Mouse (Mus musculus) bone marrow macrophage, adult 2 months (primary cell): ENCODE measurements around the gene Scgb1a1.

ENCODE experiments used
- CTCF ChIP-seq: IDR thresholded peaks from 2 replicates; pipeline ENCODE4 v1.5.1; 2012; ENCODE audit warnings: low read depth, mild to moderate bottlenecking, low read length, moderate library complexity
- POLR2A ChIP-seq: IDR thresholded peaks from 2 replicates; pipeline ENCODE4 v1.6.1; 2012; ENCODE audit warnings: mild to moderate bottlenecking, low read depth, low read length, borderline replicate concordance

DNA sequence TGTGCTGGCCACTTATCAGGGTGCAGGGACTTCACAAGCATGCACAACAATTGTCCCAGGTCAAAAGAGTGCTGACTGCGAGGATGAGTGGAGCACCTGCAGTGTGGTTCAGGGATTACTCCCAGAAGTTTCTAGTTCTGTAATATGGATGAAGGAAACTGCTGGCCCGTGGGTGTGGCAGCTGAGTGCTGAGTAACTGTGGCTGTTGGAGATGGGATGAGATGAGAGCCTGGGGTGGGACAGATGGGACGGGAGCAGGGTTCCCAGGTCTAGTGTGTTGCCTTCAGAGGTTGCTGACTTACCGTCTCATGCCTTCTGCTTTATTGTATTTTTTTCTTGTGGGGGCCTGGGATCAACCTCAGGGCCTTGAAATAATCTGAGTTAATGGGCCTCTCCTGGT is 28.8 kb downstream of the Scgb1a1 start:
- TF ChIP-seq POLR2A (no peak), CTCF (no peak)
